Mouse (Mus musculus): Measurements from ENCODE around the gene Olfr476. TPM values are rescaled to one million over a fixed set of nuclear protein-coding genes. Genes with fewer than 3 reads are reported as not detected.

Olfr476 gene
- polyA plus RNA-seq (2014; fragmentation: Illumina TruSeq; extraction: RNeasy Lipid Tissue Mini Kit (QIAGEN cat#74804); ENCODE audit: low read depth, low replicate concordance) = not detected

GRCm38 (mm10) chr7:107964503-107964902 is at the start of gene Olfr476:
TSS of gene Olfr476 (plus strand) at chr7:107964803.

GRCm38 (mm10) chr7:107930146-107930545 is 34.5 kb upstream of the Olfr476 start, which contains the start of gene Olfr473:
TSS of gene Olfr473 (plus strand) at chr7:107930446.

GRCm38 (mm10) chr7:107954343-107954742 is 10.3 kb upstream of the Olfr476 start, which contains the start of gene Olfr474:
TSS of gene Olfr474 (plus strand) at chr7:107954643.

GRCm38 (mm10) chr7:107986393-107986792 is 21.8 kb downstream of the Olfr476 start, which contains the start of gene Olfr477:
TSS of gene Olfr477 (plus strand) at chr7:107986693.

Other genes with a start within 250 kb of the Olfr476 start
- not detected for gene Cyb5r2, start 206.8 kb upstream of the Olfr476 start, polyA plus RNA-seq (2014; fragmentation: Illumina TruSeq; extraction: RNeasy Lipid Tissue Mini Kit (QIAGEN cat#74804); ENCODE audit: low read depth, low replicate concordance)
- gene Ovch2, start 163.6 kb upstream of the Olfr476 start, polyA plus RNA-seq (2014; fragmentation: Illumina TruSeq; extraction: RNeasy Lipid Tissue Mini Kit (QIAGEN cat#74804); ENCODE audit: low read depth, low replicate concordance) = not detected
- gene Olfr467, start 152.5 kb upstream of the Olfr476 start, polyA plus RNA-seq (2014; fragmentation: Illumina TruSeq; extraction: RNeasy Lipid Tissue Mini Kit (QIAGEN cat#74804); ENCODE audit: low read depth, low replicate concordance) = not detected
- not detected for gene Olfr469, start 139.3 kb upstream of the Olfr476 start, polyA plus RNA-seq (2014; fragmentation: Illumina TruSeq; extraction: RNeasy Lipid Tissue Mini Kit (QIAGEN cat#74804); ENCODE audit: low read depth, low replicate concordance)
- gene Olfr470, start 117.3 kb upstream of the Olfr476 start, polyA plus RNA-seq (2014; fragmentation: Illumina TruSeq; extraction: RNeasy Lipid Tissue Mini Kit (QIAGEN cat#74804); ENCODE audit: low read depth, low replicate concordance) = not detected
- gene Olfr472, start 66.9 kb upstream of the Olfr476 start, polyA plus RNA-seq (2014; fragmentation: Illumina TruSeq; extraction: RNeasy Lipid Tissue Mini Kit (QIAGEN cat#74804); ENCODE audit: low read depth, low replicate concordance) = not detected
- gene Olfr473, start 34.4 kb upstream of the Olfr476 start, polyA plus RNA-seq (2014; fragmentation: Illumina TruSeq; extraction: RNeasy Lipid Tissue Mini Kit (QIAGEN cat#74804); ENCODE audit: low read depth, low replicate concordance) = not detected
- not detected for gene Olfr474, start 10.2 kb upstream of the Olfr476 start, polyA plus RNA-seq (2014; fragmentation: Illumina TruSeq; extraction: RNeasy Lipid Tissue Mini Kit (QIAGEN cat#74804); ENCODE audit: low read depth, low replicate concordance)
- not detected for gene Olfr477, start 21.9 kb downstream of the Olfr476 start, polyA plus RNA-seq (2014; fragmentation: Illumina TruSeq; extraction: RNeasy Lipid Tissue Mini Kit (QIAGEN cat#74804); ENCODE audit: low read depth, low replicate concordance)
- gene Olfr478, start 69.2 kb downstream of the Olfr476 start, polyA plus RNA-seq (2014; fragmentation: Illumina TruSeq; extraction: RNeasy Lipid Tissue Mini Kit (QIAGEN cat#74804); ENCODE audit: low read depth, low replicate concordance) = not detected
- not detected for gene Olfr479, start 85.9 kb downstream of the Olfr476 start, polyA plus RNA-seq (2014; fragmentation: Illumina TruSeq; extraction: RNeasy Lipid Tissue Mini Kit (QIAGEN cat#74804); ENCODE audit: low read depth, low replicate concordance)
- not detected for gene Olfr480, start 102.5 kb downstream of the Olfr476 start, polyA plus RNA-seq (2014; fragmentation: Illumina TruSeq; extraction: RNeasy Lipid Tissue Mini Kit (QIAGEN cat#74804); ENCODE audit: low read depth, low replicate concordance)
- not detected for gene Olfr481, start 115.1 kb downstream of the Olfr476 start, polyA plus RNA-seq (2014; fragmentation: Illumina TruSeq; extraction: RNeasy Lipid Tissue Mini Kit (QIAGEN cat#74804); ENCODE audit: low read depth, low replicate concordance)
- not detected for gene Olfr482, start 132.8 kb downstream of the Olfr476 start, polyA plus RNA-seq (2014; fragmentation: Illumina TruSeq; extraction: RNeasy Lipid Tissue Mini Kit (QIAGEN cat#74804); ENCODE audit: low read depth, low replicate concordance)
- not detected for gene Olfr483, start 136.0 kb downstream of the Olfr476 start, polyA plus RNA-seq (2014; fragmentation: Illumina TruSeq; extraction: RNeasy Lipid Tissue Mini Kit (QIAGEN cat#74804); ENCODE audit: low read depth, low replicate concordance)
- not detected for gene Olfr484, start 162.6 kb downstream of the Olfr476 start, polyA plus RNA-seq (2014; fragmentation: Illumina TruSeq; extraction: RNeasy Lipid Tissue Mini Kit (QIAGEN cat#74804); ENCODE audit: low read depth, low replicate concordance)
- gene Olfr485, start 195.1 kb downstream of the Olfr476 start, polyA plus RNA-seq (2014; fragmentation: Illumina TruSeq; extraction: RNeasy Lipid Tissue Mini Kit (QIAGEN cat#74804); ENCODE audit: low read depth, low replicate concordance) = not detected
- gene Olfr486, start 207.9 kb downstream of the Olfr476 start, polyA plus RNA-seq (2014; fragmentation: Illumina TruSeq; extraction: RNeasy Lipid Tissue Mini Kit (QIAGEN cat#74804); ENCODE audit: low read depth, low replicate concordance) = not detected
- gene Olfr487, start 249.8 kb downstream of the Olfr476 start, polyA plus RNA-seq (2014; fragmentation: Illumina TruSeq; extraction: RNeasy Lipid Tissue Mini Kit (QIAGEN cat#74804); ENCODE audit: low read depth, low replicate concordance) = not detected